Mouse (Mus musculus) olfactory bulb, adult 2 months (tissue): ENCODE results near the gene Ppp2r2c. TPM values are rescaled to one million over a fixed set of nuclear protein-coding genes. Genes with fewer than 3 reads are reported as not detected.

Source experiments
- H3K27ac ChIP-seq: fragments of 200-500 bp; 2 replicates; pipeline ENCODE4 v1.5.1; 2012; ENCODE audit warnings: low read depth, low read length; ENCODE audit not compliant: insufficient read depth
- H3K4me1 ChIP-seq: fragments of 200-500 bp; 2 replicates; pipeline ENCODE4 v1.6.1; 2012; ENCODE audit warnings: low read length; ENCODE audit not compliant: control insufficient read depth, insufficient read depth
- H3K4me3 ChIP-seq: fragments of 200-500 bp; 2 replicates; pipeline ENCODE4 v1.5.1; 2012; ENCODE audit warnings: mild to moderate bottlenecking, low read depth, low read length, moderate library complexity; ENCODE audit not compliant: insufficient read depth
- CTCF ChIP-seq: fragments of 200-500 bp; IDR thresholded peaks from 2 replicates; pipeline ENCODE4 v1.5.1; 2012; ENCODE audit warnings: low read depth, mild to moderate bottlenecking, low read length, moderate library complexity; ENCODE audit not compliant: insufficient read depth
- POLR2A ChIP-seq: fragments of 200-500 bp; IDR thresholded peaks from 2 replicates; pipeline ENCODE4 v1.6.1; 2012; ENCODE audit warnings: mild to moderate bottlenecking, low read depth, low read length, moderate library complexity; ENCODE audit not compliant: insufficient read depth
- WGBS: fragments of 180-500 bp; shearing (Covaris S2); methylation state at CpG from one replicate; pipeline ENCODE4 v1.1.7; 2018; 5-methylcytosine and 5-hydroxymethylcytosine counted together
- polyA plus RNA-seq: library from polyadenylated mRNA; stranded (reverse); fragments of >200 nt; gene quantifications from 2 replicates; pipeline ENCODE4 v1.2.4, GENCODE M21; 2012; ENCODE audit warnings: low replicate concordance; ENCODE audit not compliant: missing spikeins, insufficient read depth, insufficient read length

Ppp2r2c gene
- polyA plus RNA-seq, 1 experiment = 124 TPM

DNA sequence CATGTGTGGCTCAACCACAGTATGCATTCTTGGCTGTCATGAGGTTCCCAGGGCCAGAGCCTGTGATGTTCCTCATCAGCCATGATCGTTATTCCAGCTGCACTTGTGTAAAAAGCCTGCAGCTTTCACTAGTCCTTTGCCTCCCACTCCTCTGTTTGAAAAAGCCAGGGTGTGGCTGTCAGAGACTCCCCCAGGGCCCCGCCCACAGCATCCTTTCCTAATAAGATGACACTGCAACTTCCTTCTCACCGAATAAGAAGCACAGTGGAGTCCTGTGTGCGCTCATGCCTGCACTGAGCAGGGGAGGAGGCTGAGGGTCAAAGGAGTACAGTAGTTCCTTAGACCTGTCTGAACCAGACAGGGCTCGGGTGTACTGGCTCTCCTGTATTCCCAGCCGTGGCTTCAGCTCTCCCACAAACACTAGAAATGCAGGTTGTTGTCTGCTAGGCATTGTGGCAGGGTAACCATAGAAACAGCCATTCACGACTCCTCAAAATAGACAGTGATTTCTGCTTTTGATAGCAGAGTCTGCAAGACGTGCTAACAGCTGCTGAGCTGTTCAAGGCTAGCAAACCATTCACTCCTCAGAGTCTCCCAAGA is 76.9 kb downstream of the Ppp2r2c start:
- Histone ChIP-seq H3K27ac (peak overlapping the region; percentile 78), H3K4me3 (no peak overlapping the region), H3K4me1 (peaks cover 24% of the 10 kb centered on the region)
- 20% methylated on average over 8 of the region's 8 CpGs for WGBS
- TF ChIP-seq POLR2A = no peak
- no peak for TF ChIP-seq CTCF

DNA sequence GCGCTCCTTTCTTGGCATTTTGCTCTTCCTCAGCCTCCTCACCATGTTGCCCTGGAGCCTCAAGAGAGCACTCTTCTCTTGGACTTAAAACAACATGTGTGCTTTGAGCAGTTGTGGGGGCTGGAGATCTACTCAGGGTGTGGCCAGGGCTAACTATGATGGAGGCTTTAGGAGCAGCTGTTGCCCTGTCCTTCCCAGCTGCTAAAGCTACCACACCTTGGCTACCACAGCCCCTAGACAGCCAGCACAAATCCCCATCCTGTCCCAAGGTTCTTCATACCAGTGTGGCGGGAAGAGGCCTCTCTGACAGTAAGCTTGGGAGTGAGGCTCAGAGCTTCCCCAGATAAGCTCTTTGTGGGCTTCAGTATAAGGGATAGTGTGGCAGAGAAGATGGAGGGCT is 77.4 kb downstream of the Ppp2r2c start:
- Histone ChIP-seq H3K4me1 (peaks cover 24% of the 10 kb centered on the region), H3K4me3 (no peak overlapping the region), H3K27ac (peak overlapping the region; percentile 78; the same call in 1 of the 2 replicates)
- 89% methylated on average over 2 of the region's 2 CpGs for WGBS
- TF ChIP-seq POLR2A (no peak), CTCF (no peak)

DNA sequence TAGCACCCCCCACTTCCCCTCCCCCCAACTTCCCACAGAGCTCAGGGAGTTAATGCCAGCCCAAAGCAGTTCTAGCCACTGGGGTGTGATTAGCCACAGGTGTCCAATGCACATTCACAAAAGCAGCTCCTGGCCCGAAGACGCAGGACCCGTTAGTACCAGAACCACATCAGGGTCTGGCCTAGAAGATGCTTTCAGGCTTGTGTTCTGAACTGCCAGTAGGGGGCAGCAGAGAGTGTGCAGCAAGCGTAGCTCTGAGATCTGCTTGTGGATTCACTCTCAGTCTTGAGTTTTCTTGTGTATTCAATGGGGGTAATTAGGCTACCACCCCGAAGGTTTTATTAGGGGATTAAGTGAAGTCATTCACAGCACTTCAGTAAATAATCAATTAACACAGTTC is 78.1 kb downstream of the Ppp2r2c start:
- no peak overlapping the region for H3K4me3 ChIP-seq
- TF ChIP-seq POLR2A (no peak), CTCF (peak; percentile 65; the same call in 1 of the 2 replicates)
- no peak overlapping the region for H3K27ac ChIP-seq
- 1% methylated on average over 5 of the region's 5 CpGs for WGBS
- H3K4me1 ChIP-seq = peaks cover 24% of the 10 kb centered on the region

DNA sequence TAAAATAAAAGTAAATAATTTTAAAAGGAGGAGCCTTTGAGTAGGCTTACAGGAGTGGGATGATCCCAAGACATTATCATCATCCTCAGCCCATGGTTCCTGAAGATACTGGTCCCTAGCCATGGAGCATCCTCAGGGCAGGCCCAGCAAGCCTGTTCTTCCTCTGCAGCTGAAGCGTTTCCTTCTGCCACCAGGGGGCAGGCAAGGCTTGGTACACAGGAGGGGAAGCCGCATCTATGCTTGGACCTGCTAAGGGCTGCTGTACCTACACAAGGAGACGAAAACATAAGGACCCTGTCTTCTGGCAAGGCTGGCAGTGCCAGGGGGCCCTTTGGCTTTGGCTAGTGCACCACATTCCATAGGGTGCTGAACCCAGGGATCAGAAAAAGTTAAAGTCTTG is 80.5 kb downstream of the Ppp2r2c start:
- peaks cover 24% of the 10 kb centered on the region for H3K4me1 ChIP-seq
- 7% methylated on average over 3 of the region's 3 CpGs for WGBS
- no peak overlapping the region for H3K27ac ChIP-seq
- H3K4me3 ChIP-seq = no peak overlapping the region
- TF ChIP-seq CTCF = peak; percentile 79
- no peak for TF ChIP-seq POLR2A

DNA sequence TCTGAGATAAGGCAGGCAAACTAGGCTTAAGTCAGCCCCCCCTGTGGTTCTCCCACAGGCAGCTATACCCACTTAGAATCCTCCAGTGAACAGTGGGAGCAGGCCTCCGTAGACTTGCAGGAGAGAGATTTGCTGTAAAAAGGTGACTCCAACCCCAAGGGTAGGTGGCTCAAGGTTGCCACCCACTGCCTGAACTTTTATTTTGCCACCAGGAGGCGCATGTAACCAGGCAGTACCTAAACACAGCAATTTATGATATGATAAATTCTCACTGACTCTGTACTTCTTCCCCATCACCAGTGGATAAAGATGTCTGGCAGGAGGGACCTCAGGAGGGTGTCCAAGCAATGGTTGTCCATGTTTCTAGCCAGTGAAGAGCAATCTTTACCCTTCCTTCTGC is 82.6 kb downstream of the Ppp2r2c start:
- TF ChIP-seq CTCF (no peak), POLR2A (no peak)
- 57% methylated on average over 2 of the region's 2 CpGs for WGBS
- Histone ChIP-seq H3K27ac (no peak overlapping the region), H3K4me3 (no peak overlapping the region), H3K4me1 (peaks cover 11% of the 10 kb centered on the region)

DNA sequence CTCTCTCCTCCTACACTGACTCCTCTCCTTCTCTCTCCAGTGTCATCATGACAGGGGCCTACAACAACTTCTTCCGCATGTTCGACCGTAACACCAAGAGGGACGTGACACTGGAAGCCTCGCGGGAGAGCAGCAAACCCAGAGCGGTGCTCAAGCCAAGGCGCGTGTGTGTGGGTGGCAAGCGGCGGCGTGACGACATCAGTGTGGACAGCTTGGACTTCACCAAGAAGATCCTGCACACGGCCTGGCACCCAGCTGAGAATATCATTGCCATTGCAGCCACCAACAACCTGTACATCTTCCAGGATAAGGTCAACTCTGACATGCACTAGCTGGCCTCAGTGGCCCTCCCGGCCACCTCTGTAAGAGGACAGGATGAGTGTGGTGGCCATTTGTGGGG is 84.0 kb downstream of the Ppp2r2c start:
- H3K27ac ChIP-seq = no peak overlapping the region
- H3K4me3 ChIP-seq = no peak overlapping the region
- 0 out of 2 replicates have a peak, but pooled peaks cover 8% of the 10 kb centered on the region for H3K4me1 ChIP-seq
- no peak for TF ChIP-seq CTCF
- no peak for TF ChIP-seq POLR2A
- WGBS = 90% methylated on average over 15 of the region's 15 CpGs

DNA sequence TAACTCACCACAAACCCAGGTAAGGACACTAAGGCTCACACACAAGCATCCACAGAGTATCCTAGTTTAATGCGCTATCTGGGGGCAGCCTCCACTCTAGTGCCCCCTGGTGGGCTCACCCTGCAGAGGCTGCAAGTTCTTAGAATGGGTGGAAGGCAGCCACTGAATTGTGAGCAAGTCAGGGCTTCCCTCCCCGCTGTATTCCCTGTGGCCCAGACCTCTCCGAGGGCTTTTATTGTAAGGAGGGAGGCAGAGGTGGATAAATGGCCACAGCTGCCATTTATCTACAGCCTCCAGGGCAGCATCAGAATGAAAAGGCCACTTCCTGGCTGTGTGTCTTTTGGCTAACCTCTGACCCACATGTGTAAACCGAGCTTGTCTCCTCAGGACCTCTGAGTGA is 87.1 kb downstream of the Ppp2r2c start:
- no peaks in the 10 kb centered on the region for H3K4me1 ChIP-seq
- no peak for TF ChIP-seq POLR2A
- TF ChIP-seq CTCF = peak; percentile 54; the same call in 1 of the 2 replicates
- no peak overlapping the region for H3K27ac ChIP-seq
- 33% methylated on average over 4 of the region's 4 CpGs for WGBS
- H3K4me3 ChIP-seq = no peak overlapping the region

DNA sequence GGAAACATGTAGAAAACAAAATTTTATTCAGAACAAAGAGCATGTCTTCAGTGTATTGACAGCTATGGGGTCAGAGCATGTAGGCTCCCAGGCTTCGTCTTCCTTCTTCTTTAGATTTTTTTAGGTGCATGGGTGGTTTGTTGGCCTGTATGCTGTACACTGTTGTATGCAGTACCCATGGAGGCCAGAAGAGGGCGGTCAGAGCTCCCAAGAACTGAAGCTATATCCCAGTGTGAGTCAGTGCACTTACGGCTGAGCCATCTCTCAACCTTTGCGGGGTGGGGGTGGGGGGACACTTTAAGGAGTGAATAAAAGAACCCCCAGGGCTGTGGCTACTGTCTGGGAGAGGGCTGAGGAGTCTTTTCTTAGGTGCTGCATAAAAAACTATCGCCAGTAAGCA is 90.5 kb downstream of the Ppp2r2c start:
- WGBS = 24% methylated on average over 5 of the region's 5 CpGs
- Histone ChIP-seq H3K27ac (no peak overlapping the region), H3K4me1 (peaks cover 10% of the 10 kb centered on the region), H3K4me3 (no peak overlapping the region)
- TF ChIP-seq POLR2A = no peak
- peak; percentile 48; the same call in 1 of the 2 replicates for TF ChIP-seq CTCF

DNA sequence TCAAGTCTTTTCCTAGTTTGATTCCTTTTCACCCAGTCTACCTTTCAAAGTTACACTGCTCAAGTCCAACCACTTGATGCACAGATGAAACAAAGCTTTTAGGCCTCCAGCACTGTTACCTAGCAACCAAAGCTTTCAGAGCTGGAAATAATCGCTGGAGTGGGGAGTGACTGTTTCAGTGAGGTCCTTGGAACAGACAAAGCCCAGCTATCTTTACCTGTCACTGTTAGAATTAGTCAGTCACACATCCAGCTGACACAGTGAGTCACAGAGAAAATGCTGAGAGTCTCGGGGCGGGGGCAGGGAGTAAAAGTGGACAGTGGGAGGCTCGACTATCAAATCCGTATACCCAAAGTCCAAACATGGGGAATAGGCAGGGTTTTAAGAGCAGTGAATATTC is 92.2 kb downstream of the Ppp2r2c start:
- H3K27ac ChIP-seq = no peak overlapping the region
- TF ChIP-seq CTCF (no peak), POLR2A (no peak)
- WGBS = 12% methylated on average over 5 of the region's 5 CpGs

More for the DNA sequence above, 92.2 kb downstream of the Ppp2r2c start:
- no peak overlapping the region for H3K4me3 ChIP-seq
- H3K4me1 ChIP-seq = peaks cover 10% of the 10 kb centered on the region
